Mouse (Mus musculus): ENCODE measurements at regions not wholly inside any gene's neighbourhood (a gene's known extent, or its start where the extent isn't known, plus 50 kb on each side); places are given as distances from the start of the nearest gene placed in this dataset.

DNA sequence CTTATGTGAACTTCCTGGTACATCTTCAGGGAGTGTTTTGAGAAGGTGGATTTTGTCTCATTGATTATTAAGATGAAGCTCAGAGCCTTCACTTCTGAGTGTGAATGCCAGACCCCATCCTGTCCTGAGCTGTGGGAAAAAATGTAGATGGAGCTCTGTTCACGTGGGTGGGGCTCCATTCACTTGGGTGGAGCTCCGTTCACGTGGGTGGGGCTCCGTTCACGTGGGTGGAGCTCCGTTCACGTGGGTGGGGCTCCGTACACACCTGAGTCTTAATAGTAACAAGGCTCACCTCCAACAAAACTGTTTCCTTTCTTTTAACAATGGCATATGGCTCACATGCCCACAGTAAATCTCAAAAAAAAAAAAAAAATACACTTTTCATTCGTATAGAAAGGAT lies 94.1 kb upstream of the Sox5 start:
- DNase-seq: no peak

DNA sequence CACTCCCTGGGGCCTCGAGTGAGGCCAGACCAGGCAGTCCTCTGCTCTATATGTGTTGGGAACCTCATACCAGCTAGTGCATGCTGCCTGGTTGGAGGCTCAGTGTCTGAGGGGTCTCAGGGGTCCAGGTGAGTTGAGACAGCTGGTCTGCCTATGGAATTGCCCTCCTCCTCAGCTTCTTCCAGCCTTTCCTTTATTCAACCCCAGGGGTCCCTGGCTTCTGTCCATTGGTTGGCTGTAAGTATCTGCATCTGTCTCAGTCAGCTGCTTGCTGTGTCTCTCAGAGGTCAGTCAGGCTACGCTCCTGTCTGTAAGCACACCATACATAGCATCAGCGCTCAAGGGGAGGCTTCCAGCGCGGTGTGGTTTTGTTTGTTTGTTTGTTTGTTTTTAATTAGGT lies 92.5 kb upstream of the Sox5 start:
- no peak for DNase-seq

DNA sequence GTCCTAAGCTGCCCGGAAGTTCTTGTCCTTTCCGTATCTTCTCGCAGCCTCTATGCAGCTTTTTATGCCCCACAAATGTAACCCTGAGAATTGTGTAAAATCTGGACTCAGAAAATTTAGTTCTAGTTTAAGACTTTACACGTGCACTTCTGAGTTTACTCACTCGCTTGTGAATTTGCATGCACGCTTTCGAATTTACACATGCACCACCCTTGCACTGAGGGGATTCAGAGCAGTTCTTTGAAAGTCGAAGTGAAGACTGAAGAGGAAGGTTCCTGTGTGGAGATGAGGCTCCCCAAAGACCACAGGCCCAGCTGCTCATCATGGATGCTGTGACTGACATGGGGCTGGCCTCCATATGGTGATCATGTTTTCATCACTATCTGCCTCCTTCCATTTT lies 89.2 kb upstream of the Sox5 start:
- DNase-seq: no peak

DNA sequence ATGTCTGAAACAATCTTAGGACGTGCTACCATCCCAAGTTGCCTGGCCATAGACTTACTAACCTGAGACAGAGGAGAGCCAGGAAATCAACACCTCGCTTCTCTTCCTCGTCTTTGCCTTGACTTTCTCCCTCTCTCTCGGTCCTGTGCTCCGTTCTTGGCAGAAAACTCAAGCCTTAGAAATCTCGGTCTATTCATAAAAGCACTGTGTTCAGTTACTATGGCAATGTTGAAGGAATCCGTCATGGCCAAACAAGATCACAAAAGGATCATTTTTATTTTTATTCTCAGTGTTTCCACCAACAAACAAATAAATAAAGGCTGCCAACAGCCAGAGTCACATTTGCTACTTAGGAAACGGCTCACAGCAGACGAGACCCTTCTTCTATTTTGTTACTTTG lies 85.6 kb upstream of the Sox5 start:
- DNase-seq: no peak

DNA sequence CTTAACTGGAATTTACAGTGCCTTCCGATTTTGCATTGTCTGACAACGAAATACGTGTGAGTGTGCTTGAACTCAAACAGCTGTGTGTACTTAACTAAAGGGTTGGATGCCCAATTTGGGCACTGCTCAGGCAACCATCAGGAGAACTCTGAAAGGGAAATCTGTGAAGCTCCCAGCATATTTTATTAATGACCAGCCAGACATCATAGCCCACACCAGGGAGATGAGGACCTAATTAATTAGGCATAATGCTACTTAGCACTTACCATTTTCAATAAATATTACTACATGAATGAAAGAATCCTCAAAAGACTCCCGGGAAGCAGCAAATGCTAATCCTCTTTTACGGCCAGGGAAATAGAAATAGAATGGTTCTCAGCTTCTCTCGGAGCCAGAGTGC lies 82.2 kb upstream of the Sox5 start:
- DNase-seq: no peak

DNA sequence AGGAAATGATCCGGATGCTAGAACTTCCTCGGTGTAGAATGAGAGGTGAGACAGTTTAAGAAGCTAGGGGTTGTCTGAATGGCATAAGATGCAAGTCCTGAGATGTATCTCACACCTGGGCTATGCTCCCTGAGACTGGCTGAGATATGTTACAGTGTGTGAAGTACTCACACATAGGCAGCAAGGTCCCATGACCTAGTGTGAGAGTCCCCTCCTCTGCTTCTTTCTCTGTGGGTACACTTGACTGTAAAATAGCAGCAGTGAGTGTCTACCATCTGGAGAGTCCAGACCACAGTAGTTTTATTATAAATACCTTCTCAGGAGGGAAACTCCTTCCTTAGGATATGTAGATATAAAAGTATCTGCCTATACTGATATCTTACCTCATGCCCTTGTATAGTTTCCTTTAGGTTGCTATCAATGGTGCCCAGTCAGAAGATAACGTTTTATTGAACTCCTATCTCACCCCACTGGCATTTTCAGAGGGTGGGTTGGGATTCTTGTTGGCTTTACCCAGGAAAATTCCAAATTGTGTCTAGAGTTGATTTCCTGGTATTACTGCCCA lies 81.7 kb upstream of the Sox5 start:
- DNase-seq: no peak

DNA sequence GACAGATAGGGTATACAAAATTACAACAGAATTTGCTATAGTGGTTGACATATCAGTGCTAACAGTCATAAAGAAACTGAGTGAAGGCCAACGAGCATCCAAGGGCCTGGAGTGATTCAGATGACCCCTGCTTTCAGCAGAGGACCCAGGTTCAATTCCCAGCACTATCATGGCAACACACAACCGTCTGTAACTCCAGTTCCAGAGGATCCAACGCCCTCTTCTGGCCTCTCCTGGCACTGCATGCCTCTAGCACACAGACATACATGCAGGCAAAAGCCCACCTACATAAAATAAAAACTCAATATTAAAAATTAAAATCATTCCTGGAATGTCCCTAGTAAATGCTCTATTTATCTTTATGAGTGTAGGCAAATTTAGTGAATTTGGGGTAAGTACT lies 59.7 kb upstream of the Sox5 start:
- no peak for DNase-seq

DNA sequence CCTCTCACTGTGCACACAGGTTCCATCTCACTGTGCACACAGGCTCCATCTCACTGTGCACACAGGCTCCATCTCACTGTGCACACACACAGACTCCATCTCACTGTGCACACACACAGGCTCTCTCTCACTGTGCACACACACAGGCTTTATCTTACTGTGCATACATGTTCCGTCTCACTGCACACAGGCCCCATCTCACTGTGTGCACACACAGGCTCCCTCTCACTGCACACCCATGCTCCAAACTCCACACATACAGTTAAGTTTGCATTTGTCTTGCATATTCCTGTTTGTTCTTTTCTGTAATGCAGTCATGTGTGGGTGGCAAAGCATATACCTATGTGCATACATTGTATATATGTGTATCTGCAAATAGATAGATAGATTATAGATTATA lies 57.6 kb upstream of the Sox5 start:
- DNase-seq: no peak

DNA sequence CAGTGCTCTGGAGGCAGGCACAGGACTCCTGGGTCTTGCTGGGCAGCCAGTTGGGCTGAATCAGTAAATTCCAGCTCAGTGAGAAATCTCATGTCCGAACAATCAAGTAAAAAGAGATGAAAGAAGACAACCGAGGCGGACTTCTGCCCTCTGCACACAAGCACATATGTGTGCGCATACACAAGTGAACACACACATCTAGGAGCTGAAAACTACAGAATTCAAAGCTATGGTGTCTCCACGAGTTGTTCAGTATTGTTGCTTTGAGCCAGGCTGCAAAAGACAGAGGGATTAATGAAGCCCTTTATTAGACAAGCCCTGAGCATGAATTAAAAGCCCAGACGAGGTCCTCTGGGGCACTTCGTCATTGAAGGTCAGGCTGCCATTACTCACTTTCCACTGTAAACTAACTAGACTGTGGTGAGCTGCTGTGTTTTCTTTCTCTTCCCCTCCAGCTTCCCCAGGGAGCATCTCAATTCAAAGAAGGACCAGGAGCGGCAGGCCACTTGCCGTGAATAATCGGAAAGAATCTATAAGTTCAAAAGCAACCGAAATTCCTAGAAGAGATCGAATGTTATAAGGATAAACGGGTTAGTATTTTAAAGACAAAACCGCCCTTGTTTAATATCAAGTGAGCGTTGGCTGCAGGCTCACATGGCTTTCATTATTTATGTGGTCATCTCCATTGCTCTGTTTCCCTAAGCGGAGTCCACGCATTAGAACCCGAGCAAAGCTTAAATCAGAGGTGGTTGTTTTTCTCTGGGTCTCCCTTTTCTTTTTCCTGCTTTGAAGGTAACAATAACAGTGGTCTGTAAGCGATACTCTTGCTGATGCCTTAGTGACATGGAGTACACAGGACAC lies 52.8 kb upstream of the Sox5 start:
- no peak for DNase-seq

Measured in lung, postnatal 36 days (tissue).